9 mouse cellular contexts compared by ENCODE assay signal in the genomic region with DNA sequence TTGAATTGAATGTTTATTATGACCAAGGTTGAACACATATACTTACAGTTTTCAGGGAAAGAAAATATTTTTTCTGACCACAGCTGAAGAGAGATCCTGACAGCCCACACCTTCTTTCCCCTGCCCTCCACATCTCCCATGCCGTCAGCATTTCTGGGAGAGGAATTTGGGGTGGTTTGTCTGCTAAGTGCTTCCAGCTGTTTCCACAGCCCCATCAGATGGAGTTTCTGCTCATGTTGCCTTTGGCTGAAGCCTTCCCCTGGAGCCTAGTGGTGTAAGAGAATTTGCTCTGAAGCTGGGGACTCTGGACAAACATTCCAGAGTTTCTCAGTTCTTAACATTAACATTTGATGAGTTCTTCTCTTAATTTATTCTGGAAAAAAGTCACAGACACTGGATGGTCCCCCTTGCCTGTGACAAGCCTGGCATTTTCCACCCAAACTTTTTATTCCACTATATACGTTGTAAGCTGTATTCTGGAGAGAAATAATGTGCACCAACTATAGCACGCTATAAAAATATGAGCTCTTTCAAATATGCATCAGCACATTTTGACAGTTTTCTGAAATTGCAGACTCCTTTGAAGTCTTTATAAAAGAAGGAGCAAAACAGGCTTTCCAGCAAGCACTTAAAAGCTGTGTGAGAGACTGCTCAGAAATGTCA.
DNase-seq lines count a peak whose midpoint lies in the region; ATAC-seq and TF ChIP-seq lines count a peak whose summit lies in the region.
"Had no signal": no experiment of that assay in that cellular context is flagged by ENCODE, and none has a peak within 500 bp of the region (broad histone marks: within the 10 kb centered on the region; RNA-seq: fewer than 3 reads in every experiment).

No protein-coding gene starts in this region.

- H3ac ChIP-seq in C2C12 (ENCODE audit: control insufficient read depth, insufficient read length, low read depth): no peak overlapping the region

- H3K27ac ChIP-seq in hindbrain, embryonic 10.5 days: no peak overlapping the region
- H3K27ac ChIP-seq in hindbrain, embryonic 16.5 days (ENCODE audit: low read depth, low read length): no peak overlapping the region
- peak overlapping the region; percentile 82 for H3K27ac ChIP-seq in embryonic facial prominence, embryonic 15.5 days (replicated peaks)

- H3K79me3 ChIP-seq in C2C12 (ENCODE audit: low read depth): no peaks in the 10 kb centered on the region

- no peaks in the 10 kb centered on the region for H3K9me3 ChIP-seq in hindbrain, embryonic 10.5 days
- H3K9me3 ChIP-seq in hindbrain, embryonic 16.5 days (ENCODE audit: control insufficient read depth, low read length): no peaks in the 10 kb centered on the region
- no peaks in the 10 kb centered on the region for H3K9me3 ChIP-seq in embryonic facial prominence, embryonic 15.5 days (replicated peaks)
- H3K9me3 ChIP-seq: megakaryocyte, embryonic 14.5 days had no signal

- no peak overlapping the region for H3K4me3 ChIP-seq in hindbrain, embryonic 10.5 days
- no peak overlapping the region for H3K4me3 ChIP-seq in hindbrain, embryonic 16.5 days (ENCODE audit: low read length)
- H3K4me3 ChIP-seq in C2C12 (ENCODE audit: insufficient read depth, poor library complexity, severe bottlenecking): no peak overlapping the region
- H3K4me3 ChIP-seq in embryonic facial prominence, embryonic 15.5 days (replicated peaks): no peak overlapping the region
- H3K4me3 ChIP-seq: megakaryocyte, embryonic 14.5 days had no signal

- WGBS in hindbrain, embryonic 10.5 days: 68% methylated on average over 3 of the region's 3 CpGs
- 75% methylated on average over 3 of the region's 3 CpGs for WGBS in hindbrain, embryonic 16.5 days
- WGBS in embryonic facial prominence, embryonic 15.5 days: 19% methylated on average over 3 of the region's 3 CpGs

- no peaks in the 10 kb centered on the region for H3K36me3 ChIP-seq in hindbrain, embryonic 10.5 days
- no peaks in the 10 kb centered on the region for H3K36me3 ChIP-seq in hindbrain, embryonic 16.5 days (ENCODE audit: control insufficient read depth, insufficient read depth, low read length)
- no peaks in the 10 kb centered on the region for H3K36me3 ChIP-seq in C2C12 (ENCODE audit: control insufficient read depth, insufficient read depth)
- no peaks in the 10 kb centered on the region for H3K36me3 ChIP-seq in embryonic facial prominence, embryonic 15.5 days

- H3K27me3 ChIP-seq in hindbrain, embryonic 10.5 days (ENCODE audit: insufficient read depth, poor library complexity, severe bottlenecking): no peaks in the 10 kb centered on the region
- H3K27me3 ChIP-seq in hindbrain, embryonic 16.5 days (replicated peaks; ENCODE audit: control insufficient read depth, insufficient read depth, low read length): no peaks in the 10 kb centered on the region
- no peaks in the 10 kb centered on the region for H3K27me3 ChIP-seq in C2C12 (ENCODE audit: control insufficient read depth, insufficient read depth, insufficient read length)
- no peaks in the 10 kb centered on the region for H3K27me3 ChIP-seq in embryonic facial prominence, embryonic 15.5 days
- H3K27me3 ChIP-seq: megakaryocyte, embryonic 14.5 days had no signal

- no peak for ATAC-seq in hindbrain, embryonic 16.5 days
- peak; percentile 82 for ATAC-seq in embryonic facial prominence, embryonic 15.5 days (ENCODE audit: insufficient number of reproducible peaks, low FRiP score, low TSS enrichment, low read depth)

- H3K4me1 ChIP-seq in hindbrain, embryonic 10.5 days (replicated peaks): no peaks in the 10 kb centered on the region
- no peaks in the 10 kb centered on the region for H3K4me1 ChIP-seq in hindbrain, embryonic 16.5 days (ENCODE audit: control insufficient read depth, insufficient read depth, low read depth, low read length)
- peaks cover 11% of the 10 kb centered on the region; the same call in 1 of the 2 replicates for H3K4me1 ChIP-seq in embryonic facial prominence, embryonic 15.5 days
- H3K4me1 ChIP-seq: megakaryocyte, embryonic 14.5 days had no signal

- H3K79me2 ChIP-seq in C2C12 (ENCODE audit: control insufficient read depth, insufficient read depth): no peaks in the 10 kb centered on the region

- no peak overlapping the region for H3K9ac ChIP-seq in hindbrain, embryonic 16.5 days (ENCODE audit: low read depth, low read length)
- H3K9ac ChIP-seq in embryonic facial prominence, embryonic 15.5 days: no peak overlapping the region

- no peak for TF ChIP-seq CTCF in C2C12 (IDR thresholded peaks at IDR 0.05; ENCODE audit: control insufficient read depth, insufficient read depth, insufficient read length)

- DNase-seq in hindbrain, embryonic 10.5 days (ENCODE audit: low spot score): peak; percentile 53
- peak; percentile 31 to 41 for DNase-seq in kidney, postnatal 4 days
- no peak for DNase-seq in layer of hippocampus, postnatal 25 days (ENCODE audit: extremely low spot score in 1 of 2, low spot score in 1 of 2)
- DNase-seq in natural killer cell, adult 2 months (ENCODE audit: low spot score in 2 of 2): no peak
- DNase-seq in layer of hippocampus, postnatal 14 days (ENCODE audit: low spot score in 2 of 2): no peak

- no peak overlapping the region for H3K4me2 ChIP-seq in hindbrain, embryonic 16.5 days (ENCODE audit: low read length)
- no peak overlapping the region for H3K4me2 ChIP-seq in embryonic facial prominence, embryonic 15.5 days (replicated peaks)

TF ChIP-seq in C2C12, 6 proteins besides CTCF, POLR2A, EP300 and RAD21:
- no peak for TF ChIP-seq USF1 (IDR thresholded peaks at IDR 0.05; ENCODE audit: low read depth)
- peak; percentile 20 for TF ChIP-seq MYOD1 (IDR thresholded peaks at IDR 0.05; ENCODE audit: control insufficient read depth, insufficient read length, low read depth)
TF ChIP-seq in C2C12: peak in this region for 1.

Comparison
In these comparisons a context has a peak if more than half of its experiments do, and no peak if none do; other contexts are left out.
1. DNase-seq: peak in hindbrain, embryonic 10.5 days (single experiment) and kidney, postnatal 4 days (2 of 2); none in layer of hippocampus, postnatal 25 days (0 of 2), natural killer cell, adult 2 months (0 of 2) and layer of hippocampus, postnatal 14 days (0 of 2).